Mouse (Mus musculus) kidney, postnatal 0 days (tissue): Measurements from ENCODE around the gene Galns. TPM values are rescaled to one million over a fixed set of nuclear protein-coding genes. Genes with fewer than 3 reads are reported as not detected.

ENCODE experiments used
- ATAC-seq: fragments of 200-750 bp; cut with Nextera tagmentation; replicated peaks from 2 replicates; pipeline ENCODE4 v1.8.0; 2017; ENCODE audit warnings: low read depth, moderate number of reproducible peaks, moderate TSS enrichment, moderate library complexity; ENCODE audit not compliant: low FRiP score
- DNase-seq: peaks from one replicate; pipeline ENCODE4 v3.0.0-alpha.2; 2016; ENCODE audit warnings: low spot score
- H3K27ac ChIP-seq: fragments of 300-500 bp; sonication (generic); 2 replicates; pipeline ENCODE4 v1.5.1; 2014; ENCODE audit warnings: mild to moderate bottlenecking
- H3K27me3 ChIP-seq: fragments of 300-500 bp; sonication (generic); 2 replicates; pipeline ENCODE4 v1.6.1; 2014; ENCODE audit warnings: low read length, mixed read lengths; ENCODE audit not compliant: insufficient read depth
- H3K36me3 ChIP-seq: fragments of 300-500 bp; sonication (generic); 2 replicates; pipeline ENCODE4 v1.6.1; 2014; ENCODE audit warnings: low read length, mixed read lengths; ENCODE audit not compliant: insufficient read depth
- H3K4me1 ChIP-seq: fragments of 300-500 bp; sonication (generic); replicated peaks from 2 replicates; pipeline ENCODE4 v1.6.1; 2014; ENCODE audit warnings: antibody characterized with exemption, low read length, mixed read lengths; ENCODE audit not compliant: insufficient read depth
- H3K4me2 ChIP-seq: fragments of 300-500 bp; sonication (generic); 2 replicates; pipeline ENCODE4 v1.6.1; 2014; ENCODE audit warnings: mild to moderate bottlenecking, low read length, moderate library complexity, mixed read lengths
- H3K4me3 ChIP-seq: fragments of 300-500 bp; sonication (generic); replicated peaks from 2 replicates; pipeline ENCODE4 v1.5.1; 2014; ENCODE audit warnings: low read depth, low read length
- H3K9ac ChIP-seq: fragments of 300-500 bp; sonication (generic); 2 replicates; pipeline ENCODE4 v1.6.1; 2014; ENCODE audit warnings: low read depth, low read length
- H3K9me3 ChIP-seq: fragments of 300-500 bp; sonication (generic); replicated peaks from 2 replicates; pipeline ENCODE4 v1.6.1; 2016; ENCODE audit warnings: low read length, inconsistent platforms, mixed read lengths
- CTCF ChIP-seq: IDR thresholded peaks from 2 replicates; pipeline ENCODE4 v1.5.1; 2016; ENCODE audit warnings: antibody characterized with exemption, low read depth, mild to moderate bottlenecking, moderate library complexity
- WGBS: fragments of 180-500 bp; shearing (Covaris S2); extraction: QIAGEN DNeasy Blood & Tissue Kit; methylation state at CpG from one replicate; pipeline ENCODE4 v1.1.7; 2014; 5-methylcytosine and 5-hydroxymethylcytosine counted together
- microRNA-seq: library from miRNA; unstranded; fragments of <30 nt; microRNA quantifications from one replicate; pipeline ENCODE4, GENCODE M21; 2016
- polyA plus RNA-seq: library from polyadenylated mRNA; unstranded; fragments of >200 nt; fragmentation: Nextera tagmentation; extraction: Ambion mirVana; gene quantifications from 2 replicates; pipeline ENCODE4 v1.2.1, GENCODE M21; 2015

The Galns gene
- polyA plus RNA-seq, 1 experiment from 2014 or later, result 19.4 TPM

DNA sequence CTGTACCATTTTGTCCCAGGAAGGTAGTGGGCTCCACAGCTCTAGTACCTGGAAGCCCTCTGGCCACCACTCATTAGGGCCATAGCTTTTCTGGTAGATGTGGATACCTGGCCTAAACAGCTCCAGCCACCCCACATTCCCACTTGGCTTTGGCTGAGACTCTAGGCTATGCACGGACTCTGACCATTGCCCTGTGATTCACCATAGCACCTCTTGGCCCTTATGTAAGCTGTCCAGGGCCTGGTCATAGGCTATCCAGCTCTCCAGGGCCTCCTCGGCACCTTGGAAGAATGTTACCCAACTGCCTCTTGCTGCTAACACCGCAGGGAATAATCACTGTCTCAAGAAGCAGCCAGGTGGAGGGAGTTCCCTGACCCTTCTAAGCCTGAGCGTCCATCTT, 82.1 kb downstream of the Galns start:
- H3K4me2 ChIP-seq, result no peak overlapping the region
- ATAC-seq (peak; percentile 41; the same call in 1 of the 2 replicates), DNase-seq (no peak)
- H3K4me3 ChIP-seq, result no peak overlapping the region
- peaks cover 45% of the 10 kb centered on the region for H3K4me1 ChIP-seq
- H3K27me3 ChIP-seq, result no peaks in the 10 kb centered on the region
- H3K36me3 ChIP-seq, result no peaks in the 10 kb centered on the region
- WGBS, result 88% methylated on average over 4 of the region's 4 CpGs
- no peak overlapping the region for H3K9ac ChIP-seq
- H3K9me3 ChIP-seq, result no peaks in the 10 kb centered on the region
- H3K27ac ChIP-seq, result no peak overlapping the region
- TF ChIP-seq CTCF, result no peak

Small RNA genes lying within 50 kb of the gene (microRNA-seq; reads per million reads assigned to microRNA genes)
- gene Mir6396, result not detected

Other genes with a start within 250 kb of the Galns start
- 33.7 and 35.1 TPM in 2 replicates for gene Zc3h18, start 234.9 kb downstream of the Galns start, polyA plus RNA-seq
- not detected in 2 replicates for gene Il17c, start 189.4 kb downstream of the Galns start, polyA plus RNA-seq
- gene Cyba, start 178.5 kb downstream of the Galns start, polyA plus RNA-seq, result 647 and 704 TPM in 2 replicates
- gene Mvd, start 168.0 kb downstream of the Galns start, polyA plus RNA-seq, result 31.2 and 36.3 TPM in 2 replicates
- 0.67 and 1.0 TPM in 2 replicates for gene Snai3, start 150.7 kb downstream of the Galns start, polyA plus RNA-seq
- 44.0 and 44.5 TPM in 2 replicates for gene Rnf166, start 135.4 kb downstream of the Galns start, polyA plus RNA-seq
- gene Ctu2, start 135.3 kb downstream of the Galns start, polyA plus RNA-seq, result 44.5 and 45.6 TPM in 2 replicates
- gene Piezo1, start 60.1 kb downstream of the Galns start, polyA plus RNA-seq, result 12.5 and 14.9 TPM in 2 replicates
- 21.2 and 24.7 TPM in 2 replicates for gene Cdt1, start 43.4 kb downstream of the Galns start, polyA plus RNA-seq
- gene Aprt, start 34.6 kb downstream of the Galns start, polyA plus RNA-seq, result 354 and 392 TPM in 2 replicates
- gene Trappc2l, start 177 bp upstream of the Galns start, polyA plus RNA-seq, result 64.5 and 73.3 TPM in 2 replicates
- gene Pabpn1l, start 11.3 kb upstream of the Galns start, polyA plus RNA-seq, result 0.15 and 0.22 TPM in 2 replicates
- gene Cbfa2t3, start 87.6 kb upstream of the Galns start, polyA plus RNA-seq, result 3.6 and 4.4 TPM in 2 replicates
- 21.4 and 23.4 TPM in 2 replicates for gene Acsf3, start 164.0 kb upstream of the Galns start, polyA plus RNA-seq
- 0.37 and 0.69 TPM in 2 replicates for gene Cdh15, start 236.5 kb upstream of the Galns start, polyA plus RNA-seq